Mouse (Mus musculus): ENCODE data around the gene Atn1. TPM values are rescaled to one million over a fixed set of nuclear protein-coding genes. Genes with fewer than 3 reads are reported as not detected.

The Atn1 gene
- polyA plus RNA-seq, 1 experiment = 34.0 TPM

- Histone ChIP-seq H3K4me3 (ENCODE audit: insufficient read depth, low read length) (no peak overlapping the region), H3K27ac (ENCODE audit: insufficient read depth, low read depth, low read length) (no peak overlapping the region), H3K4me1 (ENCODE audit: control insufficient read depth, insufficient read depth, low read length) (peaks cover 24% of the 10 kb centered on the region)
- TF ChIP-seq CTCF (IDR thresholded peaks at IDR 0.05; ENCODE audit: low read depth, low read length) (no peak), POLR2A (IDR thresholded peaks at IDR 0.05; ENCODE audit: borderline replicate concordance, low read depth, low read length) (no peak)
Measured at GRCm38 (mm10) chr6:124742839-124743514, 13.3 kb downstream of the Atn1 start.

GRCm38 (mm10) chr6:124741842-124742241, 14.5 kb downstream of the Atn1 start:
- Histone ChIP-seq H3K27ac (ENCODE audit: insufficient read depth, low read depth, low read length) (peak overlapping the region; percentile 98), H3K4me1 (ENCODE audit: control insufficient read depth, insufficient read depth, low read length) (peaks cover 31% of the 10 kb centered on the region), H3K4me3 (ENCODE audit: insufficient read depth, low read length) (peak overlapping the region; percentile 51)
- TF ChIP-seq CTCF (IDR thresholded peaks at IDR 0.05; ENCODE audit: low read depth, low read length) (no peak), POLR2A (IDR thresholded peaks at IDR 0.05; ENCODE audit: borderline replicate concordance, low read depth, low read length) (no peak)

- Histone ChIP-seq H3K27ac (ENCODE audit: insufficient read depth, low read depth, low read length) (peak within 1 kb of the TSS; percentile 98), H3K4me3 (ENCODE audit: insufficient read depth, low read length) (peak within 1 kb of the TSS; percentile 64), H3K4me1 (ENCODE audit: control insufficient read depth, insufficient read depth, low read length) (peaks cover 31% of the 10 kb centered on the region)
- TF ChIP-seq CTCF (IDR thresholded peaks at IDR 0.05; ENCODE audit: low read depth, low read length) (no peak), POLR2A (IDR thresholded peaks at IDR 0.05; ENCODE audit: borderline replicate concordance, low read depth, low read length) (peak; percentile 96)
Measured at GRCm38 (mm10) chr6:124740888-124741761, 15.2 kb downstream of the Atn1 start, which contains the start of gene Grcc10. Gene Grcc10, minus strand, starts transcription at chr6:124741374.

- Histone ChIP-seq H3K27ac (ENCODE audit: insufficient read depth, low read depth, low read length) (peak overlapping the region; percentile 98), H3K4me1 (ENCODE audit: control insufficient read depth, insufficient read depth, low read length) (peaks cover 31% of the 10 kb centered on the region), H3K4me3 (ENCODE audit: insufficient read depth, low read length) (peak overlapping the region; percentile 64)
- TF ChIP-seq CTCF (IDR thresholded peaks at IDR 0.05; ENCODE audit: low read depth, low read length) = peak; percentile 57; the same call in 1 of the 2 replicates
- no peak for TF ChIP-seq POLR2A (IDR thresholded peaks at IDR 0.05; ENCODE audit: borderline replicate concordance, low read depth, low read length)
Measured at GRCm38 (mm10) chr6:124740211-124740887, 16.0 kb downstream of the Atn1 start.

GRCm38 (mm10) chr6:124739231-124739796, 17.0 kb downstream of the Atn1 start:
- Histone ChIP-seq H3K4me3 (ENCODE audit: insufficient read depth, low read length) (peak overlapping the region; percentile 36; the same call in 1 of the 2 replicates), H3K4me1 (ENCODE audit: control insufficient read depth, insufficient read depth, low read length) (peaks cover 33% of the 10 kb centered on the region), H3K27ac (ENCODE audit: insufficient read depth, low read depth, low read length) (peak overlapping the region; percentile 61)
- no peak for TF ChIP-seq CTCF (IDR thresholded peaks at IDR 0.05; ENCODE audit: low read depth, low read length)
- TF ChIP-seq POLR2A (IDR thresholded peaks at IDR 0.05; ENCODE audit: borderline replicate concordance, low read depth, low read length) = no peak

- TF ChIP-seq POLR2A (IDR thresholded peaks at IDR 0.05; ENCODE audit: borderline replicate concordance, low read depth, low read length) = no peak
- TF ChIP-seq CTCF (IDR thresholded peaks at IDR 0.05; ENCODE audit: low read depth, low read length) = no peak
- peak within 1 kb of the TSS; percentile 61 for H3K27ac ChIP-seq (ENCODE audit: insufficient read depth, low read depth, low read length)
- peaks cover 41% of the 10 kb centered on the region for H3K4me1 ChIP-seq (ENCODE audit: control insufficient read depth, insufficient read depth, low read length)
- 0 out of 2 replicates have a peak within 1 kb of the TSS, but pooled peaks have one; percentile 25 for H3K4me3 ChIP-seq (ENCODE audit: insufficient read depth, low read length)
Measured at GRCm38 (mm10) chr6:124738511-124739023, 17.8 kb downstream of the Atn1 start, which contains the start of gene Ptpn6. Gene Ptpn6, minus strand, starts transcription at chr6:124738714.

- no peak overlapping the region for H3K27ac ChIP-seq (ENCODE audit: insufficient read depth, low read depth, low read length)
- TF ChIP-seq CTCF (IDR thresholded peaks at IDR 0.05; ENCODE audit: low read depth, low read length) = no peak
- no peak for TF ChIP-seq POLR2A (IDR thresholded peaks at IDR 0.05; ENCODE audit: borderline replicate concordance, low read depth, low read length)
- H3K4me1 ChIP-seq (ENCODE audit: control insufficient read depth, insufficient read depth, low read length) = peaks cover 45% of the 10 kb centered on the region
- H3K4me3 ChIP-seq (ENCODE audit: insufficient read depth, low read length) = no peak overlapping the region
Measured at GRCm38 (mm10) chr6:124737040-124737439, 19.3 kb downstream of the Atn1 start.

- no peak overlapping the region for H3K27ac ChIP-seq (ENCODE audit: insufficient read depth, low read depth, low read length)
Measured at GRCm38 (mm10) chr6:124734417-124734816, 21.9 kb downstream of the Atn1 start.

More at GRCm38 (mm10) chr6:124734417-124734816, 21.9 kb downstream of the Atn1 start:
- peaks cover 48% of the 10 kb centered on the region for H3K4me1 ChIP-seq (ENCODE audit: control insufficient read depth, insufficient read depth, low read length)
- H3K4me3 ChIP-seq (ENCODE audit: insufficient read depth, low read length) = no peak overlapping the region
- no peak for TF ChIP-seq CTCF (IDR thresholded peaks at IDR 0.05; ENCODE audit: low read depth, low read length)
- TF ChIP-seq POLR2A (IDR thresholded peaks at IDR 0.05; ENCODE audit: borderline replicate concordance, low read depth, low read length) = no peak
